Mouse (Mus musculus): ENCODE data around the gene Slc51b. TPM values are rescaled to one million over a fixed set of nuclear protein-coding genes. Genes with fewer than 3 reads are reported as not detected.
A peak's percentile ranks its signal among the peaks of the same experiment; 100 is the strongest.

Slc51b gene
- total RNA-seq, 2 experiments from 2014 or later = not detected

GRCm38 (mm10) chr9:65411326-65411725, 11.4 kb downstream of the Slc51b start:
- intact Hi-C loops (cut with DNase I) = no loop called here
- no peak for DNase-seq

DNA sequence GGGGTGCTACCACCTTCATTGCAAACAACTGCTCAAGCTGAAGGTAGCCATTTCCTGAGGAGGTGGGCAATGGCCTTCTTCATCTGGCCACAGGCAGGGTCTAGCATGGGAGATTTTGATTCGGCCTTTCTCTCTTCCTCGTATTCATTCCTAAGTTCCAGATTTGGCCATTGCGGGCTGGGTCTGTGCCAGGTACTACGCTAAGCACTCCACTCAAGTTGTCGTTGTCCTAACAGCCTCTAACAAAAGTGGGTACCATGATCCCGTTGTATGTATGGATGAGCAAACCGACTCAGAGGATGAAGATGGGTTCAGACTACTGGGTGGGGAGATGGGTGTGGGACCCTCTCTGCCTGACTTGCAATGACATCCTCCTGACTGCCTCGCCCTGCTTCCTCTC, 12.4 kb downstream of the Slc51b start:
- intact Hi-C loops (cut with DNase I) = no loop called here
- no peak for DNase-seq

GRCm38 (mm10) chr9:65408871-65409295, 13.9 kb downstream of the Slc51b start:
- peak; percentile 37 to 50 for DNase-seq

DNA sequence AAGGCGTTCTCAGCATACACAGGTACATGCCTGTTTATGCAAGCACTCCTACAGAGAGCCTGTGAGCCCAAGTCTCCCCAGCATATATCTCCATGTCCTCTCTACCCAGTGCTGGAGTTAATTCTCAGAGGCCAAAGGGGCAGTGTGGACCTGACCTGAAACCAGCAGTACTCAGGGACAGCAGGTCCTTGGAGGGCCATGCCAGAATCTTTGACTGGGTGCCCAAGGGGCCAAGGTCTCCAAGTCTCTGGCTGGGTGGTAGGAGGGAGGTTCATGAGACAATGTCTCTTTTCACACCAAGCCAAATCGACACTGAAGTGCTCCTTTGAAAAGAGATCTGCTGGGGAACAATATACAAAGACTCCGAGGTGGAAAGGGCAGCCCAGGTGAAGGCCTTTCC, 14.9 kb downstream of the Slc51b start:
- intact Hi-C loops (cut with DNase I) = no loop called here
- no peak for DNase-seq

More at GRCm38 (mm10) chr9:65408871-65409295, 13.9 kb downstream of the Slc51b start:
- intact Hi-C loops (cut with DNase I) = no loop called here

DNA sequence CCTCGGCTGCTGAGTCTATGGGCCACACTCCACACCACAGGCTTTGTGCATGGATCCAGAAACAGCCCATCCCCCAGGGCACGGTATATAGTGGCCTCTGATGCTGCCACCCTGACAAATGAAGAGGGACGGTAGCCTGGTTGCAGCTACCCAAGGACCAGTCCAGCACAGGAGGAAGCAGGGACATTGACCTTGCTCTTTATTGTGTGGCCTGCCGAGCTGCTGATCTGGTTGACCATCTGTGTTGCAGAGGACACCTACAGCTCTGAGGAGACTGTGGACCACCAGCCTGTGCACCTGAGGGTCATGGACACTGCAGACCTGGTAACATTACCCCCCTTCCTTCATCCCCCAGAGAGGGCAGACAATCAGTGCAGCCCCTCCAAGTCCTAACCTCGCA, 15.4 kb downstream of the Slc51b start:
- no peak for DNase-seq
- intact Hi-C loops (cut with DNase I) = no loop called here

DNA sequence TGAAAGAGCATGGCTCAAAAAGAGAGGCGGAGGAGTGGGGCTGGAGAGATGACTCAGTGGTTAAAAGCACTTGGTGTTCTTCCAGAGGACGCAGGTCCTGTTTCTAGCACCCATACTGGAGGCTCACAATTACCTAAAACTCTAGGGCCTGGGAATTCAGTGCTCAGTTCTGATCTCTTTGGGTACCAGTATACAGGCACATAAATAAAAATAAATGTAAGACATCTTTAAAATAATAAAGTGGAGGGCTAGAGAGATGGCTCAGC, 17.6 kb downstream of the Slc51b start:
- intact Hi-C loops (cut with DNase I) = no loop called here
- DNase-seq = no peak

GRCm38 (mm10) chr9:65404331-65405183, 18.2 kb downstream of the Slc51b start:
- intact Hi-C loops (cut with DNase I) = no loop called here
- peak; percentile 84 to 86 for DNase-seq

DNA sequence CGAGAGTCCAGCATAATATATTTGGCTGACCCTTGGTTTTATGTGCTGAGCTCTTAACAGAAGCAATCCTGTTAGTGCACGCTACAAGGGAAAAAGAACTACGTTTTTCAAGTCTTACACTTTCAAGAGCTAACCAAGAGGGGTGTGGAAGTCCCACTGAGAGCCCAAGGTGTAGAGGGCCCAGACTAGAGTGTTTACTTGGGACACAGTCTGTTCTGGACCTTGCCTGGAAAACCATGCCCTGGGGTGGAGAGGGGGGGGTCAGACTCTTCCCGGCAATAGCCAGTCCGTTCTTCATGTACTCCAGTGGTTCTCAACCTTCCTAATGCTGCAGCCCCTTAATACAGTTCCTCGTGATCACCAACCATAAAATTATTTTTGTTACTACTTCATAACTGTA, 22.8 kb downstream of the Slc51b start:
- no peak for DNase-seq
- intact Hi-C loops (cut with DNase I) = no loop called here

DNA sequence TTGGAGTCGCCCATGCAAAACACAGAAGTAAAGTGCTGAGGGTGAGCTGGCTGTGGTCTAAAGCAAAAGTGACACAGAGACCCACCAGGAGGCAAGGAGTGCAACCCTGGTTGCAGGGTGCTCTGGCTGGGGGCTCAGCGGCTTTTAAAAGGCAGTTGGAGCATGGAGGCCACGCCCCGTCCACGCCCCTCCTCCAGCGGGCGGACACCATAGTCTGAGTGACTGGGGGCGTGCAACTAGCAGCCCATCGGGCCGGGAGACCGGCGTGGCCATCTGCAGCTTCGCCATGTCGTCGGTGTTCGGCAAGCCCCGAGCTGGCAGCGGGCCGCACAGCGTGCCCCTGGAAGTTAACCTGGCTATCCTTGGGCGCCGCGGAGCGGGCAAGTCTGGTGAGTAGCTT, 24.5 kb downstream of the Slc51b start, which contains the start of gene Rasl12:
Gene Rasl12, plus strand, starts transcription at position 228 of the 400 bp plus-strand sequence.
- intact Hi-C loops (cut with DNase I) = no loop called here
- peak; percentile 73 to 75 for DNase-seq

- intact Hi-C loops (cut with DNase I) = no loop called here
- peak in 1 of 2 experiments; percentile 24 for DNase-seq
Measured at GRCm38 (mm10) chr9:65394360-65394759, 28.4 kb downstream of the Slc51b start.

GRCm38 (mm10) chr9:65393606-65394005, 29.1 kb downstream of the Slc51b start:
- DNase-seq = peak in 1 of 2 experiments; percentile 44
- intact Hi-C loops (cut with DNase I) = loop anchor here (1.0 kb wide), 1 partner anchor 39 kb away; no protein-coding TSS in a partner anchor

GRCm38 (mm10) chr9:65392638-65393364, 30.0 kb downstream of the Slc51b start:
- DNase-seq = peak; percentile 72 to 78
- intact Hi-C loops (cut with DNase I) = loop anchor here (1.0 kb wide), 1 partner anchor 40 kb away; no protein-coding TSS in a partner anchor

DNA sequence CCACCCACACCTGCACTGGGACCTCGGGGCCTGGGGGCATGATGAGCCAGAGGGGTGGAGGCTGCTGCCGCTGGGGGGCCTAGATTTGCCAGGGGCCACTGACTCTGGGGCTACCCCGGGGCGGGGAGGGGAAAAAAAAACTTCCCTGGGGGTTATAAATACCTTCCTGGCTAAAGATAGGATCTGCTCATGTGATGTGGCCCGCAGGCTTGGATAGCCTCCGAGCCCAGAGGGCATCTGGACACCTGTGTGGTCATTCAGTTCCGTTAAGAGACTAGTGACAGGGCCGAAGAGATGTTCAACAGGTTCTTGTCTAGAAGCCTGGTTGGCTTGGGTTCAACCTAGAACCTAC, 31.2 kb downstream of the Slc51b start, which contains the start of gene Kbtbd13:
Gene Kbtbd13, minus strand, starts transcription at position 40 of the 352 bp plus-strand sequence.
- DNase-seq = peak in 1 of 2 experiments; percentile 44
- intact Hi-C loops (cut with DNase I) = no loop called here

DNA sequence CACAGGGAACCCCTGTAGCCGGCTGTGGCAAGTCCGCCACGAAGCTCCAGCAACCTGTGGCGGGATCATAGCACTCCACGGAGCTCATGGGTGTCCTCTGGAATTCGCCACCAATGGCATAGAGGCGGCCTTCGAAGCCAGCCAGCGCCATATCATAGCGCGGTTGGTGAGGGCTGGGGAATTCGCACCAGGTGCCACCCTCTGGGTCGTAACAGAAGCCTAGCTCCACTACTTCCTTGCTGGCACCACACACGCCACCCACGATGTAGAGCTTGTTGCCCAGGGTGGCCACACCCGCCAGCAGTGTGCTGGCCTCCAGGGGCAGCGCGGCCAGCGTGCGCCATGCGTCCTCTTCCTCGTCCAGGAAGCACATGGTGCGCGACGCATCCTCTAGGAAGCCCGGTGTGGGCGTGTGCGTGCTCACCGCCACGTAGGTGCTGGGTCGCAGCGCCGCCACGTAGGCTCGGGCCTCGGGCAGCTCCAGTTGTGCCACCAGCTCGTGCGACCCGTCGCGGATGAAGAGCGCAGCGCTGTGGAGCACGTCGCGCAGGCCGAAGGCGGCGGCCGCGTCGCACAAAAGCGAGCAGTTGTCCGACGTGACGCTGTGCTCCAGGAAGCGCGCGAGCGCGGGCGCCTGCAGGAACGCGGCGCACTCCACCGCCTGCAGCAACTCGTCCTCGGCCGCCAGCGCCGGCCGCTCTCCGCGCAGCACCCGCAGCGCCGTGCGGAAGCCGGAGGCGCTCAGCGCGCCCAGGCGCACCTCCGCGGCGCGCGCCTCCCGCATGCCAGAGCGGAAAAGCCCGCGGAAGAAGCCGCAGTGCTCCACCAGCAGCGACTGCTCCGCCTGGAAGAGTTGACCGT, 31.8 kb downstream of the Slc51b start:
- DNase-seq = peak in 1 of 2 experiments; percentile 45
- intact Hi-C loops (cut with DNase I) = no loop called here

- intact Hi-C loops (cut with DNase I) = no loop called here
Measured at GRCm38 (mm10) chr9:65386373-65387140, 36.2 kb downstream of the Slc51b start.

GRCm38 (mm10) chr9:65384276-65384675, 38.5 kb downstream of the Slc51b start:
- DNase-seq = peak in 1 of 2 experiments; percentile 39
- intact Hi-C loops (cut with DNase I) = no loop called here

More at GRCm38 (mm10) chr9:65386373-65387140, 36.2 kb downstream of the Slc51b start:
- no peak for DNase-seq

GRCm38 (mm10) chr9:65382751-65383097, 40.0 kb downstream of the Slc51b start:
- DNase-seq = no peak
- intact Hi-C loops (cut with DNase I) = no loop called here

GRCm38 (mm10) chr9:65382031-65382750, 40.6 kb downstream of the Slc51b start:
- no peak for DNase-seq

DNA sequence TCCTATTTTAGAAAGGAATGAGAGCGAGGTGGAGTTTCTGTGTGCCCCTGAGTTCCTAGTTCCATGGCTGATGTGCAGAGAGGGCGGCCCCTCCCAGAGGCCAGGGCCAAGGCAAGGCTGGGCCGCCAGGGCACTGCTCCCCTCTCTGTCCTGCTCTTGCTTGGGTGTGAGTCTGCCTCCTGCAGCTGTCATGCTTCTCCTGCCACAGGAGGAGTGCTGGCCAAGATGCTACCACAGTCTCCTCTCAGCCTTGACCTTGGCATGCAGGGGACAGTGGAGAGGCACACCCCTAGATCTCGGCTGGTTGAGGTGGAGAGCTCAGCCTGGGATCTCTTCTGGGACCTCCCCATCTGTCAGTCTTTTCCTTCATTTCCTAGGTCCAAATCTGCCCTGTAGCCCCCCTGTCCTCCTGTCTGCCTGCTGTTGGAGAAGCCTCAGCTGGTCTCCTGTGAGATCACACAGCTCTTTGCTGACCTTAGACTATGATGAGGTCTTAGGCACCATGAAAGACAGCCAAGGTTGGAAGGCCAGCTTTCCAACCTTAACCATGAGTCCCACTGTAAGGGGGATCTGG, 41.7 kb downstream of the Slc51b start:
- DNase-seq = no peak
- intact Hi-C loops (cut with DNase I) = no loop called here

More at GRCm38 (mm10) chr9:65382031-65382750, 40.6 kb downstream of the Slc51b start:
- intact Hi-C loops (cut with DNase I) = no loop called here

All from heart, postnatal 36 days (tissue).